Mouse (Mus musculus) gastrocnemius, postnatal 36 days (tissue): ENCODE results near the gene Atp5g2. TPM values are rescaled to one million over a fixed set of nuclear protein-coding genes. Genes with fewer than 3 reads are reported as not detected.
"Not testable (repeated sequence)": the region's sequence is repeated elsewhere in the genome, so short reads cannot be mapped to it uniquely, and the experiment has no call there.

Source experiments
- DNase-seq, 2 experiments: peaks; one replicate each; pipeline ENCODE4 v3.0.0; 2022
- intact Hi-C: fragments of 180-260 bp; cut with DNase I; formaldehyde crosslinking; loops from one replicate; pipeline ENCODE4 v1.15.1; 2025
- total RNA-seq, 2 experiments: library from RNA; stranded (reverse); gene quantifications; 2 replicates each; pipeline ENCODE4 v1.2.3; 2021

Gene Atp5g2
- total RNA-seq, 2 experiments from 2014 or later = 12.7 to 29.6 TPM

GRCm38 (mm10) chr15:102670767-102671575, 1.2 kb downstream of the Atp5g2 start:
- intact Hi-C loops = no loop called here
- peak; percentile 96 to 97 for DNase-seq

DNA sequence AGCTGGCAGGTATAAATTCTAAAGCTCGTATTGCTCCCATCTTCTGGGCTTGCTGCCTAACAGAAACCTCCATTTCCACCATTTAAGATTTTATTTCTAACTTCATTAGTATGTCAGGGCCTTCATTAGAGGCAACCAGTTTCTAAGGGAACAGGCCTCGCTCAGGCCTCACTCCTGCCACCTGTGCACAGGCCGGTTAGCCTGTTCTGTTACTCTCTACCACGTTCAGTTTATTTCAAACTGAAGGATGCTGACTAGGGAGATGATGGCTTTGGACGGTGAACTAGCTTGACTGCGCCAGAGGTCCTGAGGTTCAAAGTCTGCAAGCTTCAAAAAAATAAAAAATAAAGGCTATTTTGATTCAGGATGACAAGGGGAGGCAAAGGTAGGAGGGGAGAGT, 1.9 kb downstream of the Atp5g2 start:
- DNase-seq = no peak
- intact Hi-C loops = no loop called here

- DNase-seq = no peak
- intact Hi-C loops = loop anchor here (5.0 kb wide), 3 partner anchors 42 to 207 kb away; partner anchors contain the start of genes Atf7 and Gm28047
Measured at GRCm38 (mm10) chr15:102669571-102669970, 2.6 kb downstream of the Atp5g2 start.

GRCm38 (mm10) chr15:102665494-102665893, 6.7 kb downstream of the Atp5g2 start:
- DNase-seq = no peak
- intact Hi-C loops = loop anchor here (5.0 kb wide), 3 partner anchors 38 to 203 kb away; partner anchors contain the start of genes Atf7 and Gm28047

DNA sequence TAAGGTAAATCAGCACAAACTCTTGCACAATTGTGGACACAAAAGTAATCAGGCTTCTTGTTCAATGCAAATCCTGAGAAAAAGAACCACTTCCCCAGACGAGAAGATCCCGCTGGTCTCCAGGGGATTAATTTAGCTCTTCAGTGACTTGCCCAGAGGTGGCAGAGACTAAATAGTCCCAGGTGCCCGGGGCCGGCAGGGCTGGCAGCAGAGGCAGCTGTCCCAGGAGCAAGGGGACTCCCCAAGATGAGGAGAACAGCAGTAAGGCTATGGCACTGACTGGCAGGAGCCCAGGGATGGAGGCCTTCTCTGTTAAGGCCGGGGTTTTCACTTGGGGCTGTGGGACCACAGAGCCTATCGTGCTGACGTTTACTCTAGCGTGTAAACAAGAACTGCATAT, 8.3 kb downstream of the Atp5g2 start:
- intact Hi-C loops = no loop called here
- DNase-seq = no peak

DNA sequence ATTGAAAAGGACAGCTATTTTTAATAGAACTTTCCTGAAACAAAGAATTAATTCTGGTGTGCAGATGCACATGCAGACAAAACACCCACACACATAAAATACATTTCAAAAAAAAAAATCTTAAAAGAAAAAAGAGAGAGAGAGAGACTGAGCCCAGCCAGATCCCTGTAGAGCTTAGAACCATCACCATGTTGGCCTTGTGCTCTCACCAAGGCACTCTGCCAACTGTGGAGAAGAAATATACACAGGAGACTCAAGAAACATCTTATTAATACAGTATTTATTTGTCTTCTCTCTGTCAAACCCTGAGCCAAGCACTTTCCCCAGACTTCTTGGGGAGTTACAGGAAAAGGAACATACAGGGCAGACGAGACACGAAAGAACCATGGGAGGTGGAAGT, 9.6 kb downstream of the Atp5g2 start:
- DNase-seq, intact Hi-C loops: not testable (repeated sequence)

DNA sequence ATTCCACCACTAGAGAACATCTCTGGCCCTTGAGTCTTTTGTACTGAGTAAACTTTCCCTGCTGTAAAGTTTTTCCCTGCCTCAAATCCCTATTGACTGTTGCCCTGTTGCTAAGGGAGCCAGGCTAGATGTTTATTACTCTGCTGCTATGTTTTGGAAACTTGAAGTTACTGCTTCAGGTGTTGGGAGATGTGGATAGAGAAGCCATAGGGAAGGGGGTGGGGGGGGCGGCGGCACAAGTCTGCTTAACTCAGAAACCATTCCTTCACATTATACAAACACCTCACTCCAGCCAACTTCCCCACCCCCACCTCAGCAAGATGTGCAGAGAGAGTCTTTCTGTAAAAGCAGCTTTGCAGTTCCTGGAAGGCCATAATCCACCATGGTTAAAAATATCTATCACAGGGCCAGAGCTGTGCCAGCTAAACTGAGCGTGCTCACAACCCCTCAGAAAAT, 14.2 kb downstream of the Atp5g2 start:
- intact Hi-C loops = no loop called here
- DNase-seq = no peak

GRCm38 (mm10) chr15:102656658-102657057, 15.5 kb downstream of the Atp5g2 start:
- intact Hi-C loops = no loop called here
- no peak for DNase-seq

- DNase-seq, intact Hi-C loops: not testable (repeated sequence)
Measured at GRCm38 (mm10) chr15:102651928-102652660, 20.1 kb downstream of the Atp5g2 start.

GRCm38 (mm10) chr15:102651107-102651506, 21.0 kb downstream of the Atp5g2 start:
- intact Hi-C loops = no loop called here
- no peak for DNase-seq

- no peak for DNase-seq
- intact Hi-C loops = no loop called here
Measured at GRCm38 (mm10) chr15:102635817-102636216, 36.3 kb downstream of the Atp5g2 start.

DNA sequence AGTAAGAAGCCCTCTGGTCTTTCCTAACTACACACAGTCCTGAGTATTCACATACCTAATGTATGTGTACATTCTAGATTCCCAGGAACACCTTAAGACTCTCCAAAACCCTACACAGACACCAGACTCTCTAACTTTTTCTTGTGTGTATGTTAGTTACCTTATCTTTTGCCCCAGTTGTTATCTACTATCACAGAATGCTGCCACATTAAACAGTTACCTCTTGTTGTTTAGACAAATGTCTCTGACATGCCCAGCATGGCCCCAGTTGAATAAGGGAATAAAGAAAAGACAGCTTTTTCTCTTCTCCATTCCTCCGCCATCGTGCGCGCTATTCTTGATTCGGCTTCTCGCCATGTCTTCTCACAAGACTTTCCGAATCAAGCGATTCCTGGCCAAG, 37.5 kb downstream of the Atp5g2 start:
- no peak for DNase-seq
- intact Hi-C loops = no loop called here

DNA sequence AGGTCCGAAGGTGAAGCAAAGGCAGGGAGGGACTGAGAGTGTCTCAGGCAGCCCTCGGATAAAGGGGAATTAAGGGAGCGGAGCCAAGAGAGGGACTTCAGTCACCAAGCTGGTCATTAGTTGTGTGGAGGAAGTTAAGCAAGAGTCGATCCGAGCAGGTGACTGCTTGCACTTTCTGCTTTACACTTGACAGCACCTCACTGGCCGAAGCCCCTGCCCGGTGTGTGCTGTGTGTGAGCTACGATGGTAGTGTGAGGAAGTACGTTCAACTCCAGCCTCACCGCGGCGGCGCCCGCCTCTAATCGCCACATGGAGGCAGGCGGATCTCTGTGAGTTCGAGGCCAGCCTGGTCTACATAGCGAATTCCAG, 46.5 kb downstream of the Atp5g2 start:
- intact Hi-C loops = loop anchor here (5.0 kb wide), 1 partner anchor 42 kb away; no protein-coding TSS in a partner anchor
- peak in 1 of 2 experiments; percentile 27 for DNase-seq

GRCm38 (mm10) chr15:102624970-102625686, 47.0 kb downstream of the Atp5g2 start, which contains the start of the genes Gm28047 and Atf7:
Gene Gm28047 (minus strand): TSS chr15:102625067.
Gene Atf7 (minus strand): TSS chr15:102625464.
- peak; percentile 100 for DNase-seq
- intact Hi-C loops = loop anchor here (5.0 kb wide), 1 partner anchor 42 kb away; no protein-coding TSS in a partner anchor

DNA sequence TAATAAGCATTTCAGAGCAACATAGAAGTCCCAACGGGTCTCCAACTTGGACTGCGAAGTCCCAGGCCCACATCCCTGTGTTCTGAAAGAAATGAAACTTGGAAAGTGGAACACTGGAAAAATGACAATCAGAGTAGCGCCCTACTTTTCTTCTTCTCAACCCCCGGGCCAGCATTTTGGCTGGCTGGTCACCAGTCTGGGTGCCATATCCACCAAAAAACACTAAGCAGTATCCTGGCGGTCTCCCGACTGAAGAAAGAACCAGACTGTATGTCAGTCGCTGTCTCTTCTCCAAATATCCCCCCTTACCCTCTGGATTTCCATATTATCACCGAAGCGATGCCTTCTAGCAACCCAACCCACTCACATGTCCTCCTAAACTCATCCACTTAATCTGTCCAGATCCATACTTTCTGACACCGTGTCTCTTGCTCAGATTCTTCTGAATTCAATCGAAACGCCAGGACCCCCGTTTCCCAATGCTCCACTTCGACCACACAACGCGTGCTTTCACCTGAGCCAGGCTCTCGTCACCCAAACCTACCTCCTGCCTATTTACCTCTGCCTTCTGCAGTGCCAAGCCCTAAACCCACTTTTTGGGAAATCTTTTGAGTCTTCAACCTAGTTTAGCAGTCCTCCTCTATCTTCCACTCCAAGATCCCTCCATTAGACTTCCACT, 47.7 kb downstream of the Atp5g2 start:
- peak in 1 of 2 experiments; percentile 18 for DNase-seq
- intact Hi-C loops = no loop called here

- intact Hi-C loops = no loop called here
Measured at GRCm38 (mm10) chr15:102623121-102623520, 49.0 kb downstream of the Atp5g2 start.

GRCm38 (mm10) chr15:102622536-102622935, 49.6 kb downstream of the Atp5g2 start:
- intact Hi-C loops = no loop called here
- DNase-seq = no peak

More at GRCm38 (mm10) chr15:102623121-102623520, 49.0 kb downstream of the Atp5g2 start:
- DNase-seq = no peak

DNA sequence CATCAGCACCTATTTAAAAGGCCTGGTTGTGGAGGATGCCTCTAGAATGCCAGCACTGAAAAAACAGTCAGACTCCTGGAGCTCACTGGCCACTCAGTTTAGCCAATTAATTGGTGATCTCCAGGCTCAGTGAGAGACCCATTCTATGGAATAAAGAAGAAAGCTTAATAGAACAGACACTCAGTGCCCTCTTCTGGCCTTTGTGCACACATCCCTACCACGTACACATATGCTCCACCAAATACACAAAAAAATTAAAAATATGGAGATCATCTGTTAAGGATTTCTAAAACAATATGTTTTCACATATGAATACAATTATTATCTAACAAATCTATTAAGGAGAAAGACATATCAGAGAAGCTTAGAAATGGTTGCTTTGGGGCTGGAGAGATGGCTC, 51.4 kb downstream of the Atp5g2 start:
- no peak for DNase-seq
- intact Hi-C loops = no loop called here

GRCm38 (mm10) chr15:102619486-102619885, 52.7 kb downstream of the Atp5g2 start:
- intact Hi-C loops = no loop called here
- DNase-seq = no peak

GRCm38 (mm10) chr15:102617654-102618053, 54.5 kb downstream of the Atp5g2 start:
- intact Hi-C loops = no loop called here

More at GRCm38 (mm10) chr15:102617654-102618053, 54.5 kb downstream of the Atp5g2 start:
- DNase-seq = no peak
